Mouse (Mus musculus) heart, adult 2 months (tissue): ENCODE results near the gene Stx2.

Experiments used
- CTCF ChIP-seq: fragments of 200-600 bp; IDR thresholded peaks from 2 replicates; pipeline ENCODE4 v1.8.1; 2022; ENCODE audit warnings: antibody characterized with exemption, mild to moderate bottlenecking, moderate library complexity
- EP300 ChIP-seq: fragments of 200-500 bp; IDR thresholded peaks from 2 replicates; pipeline ENCODE4 v1.6.1; 2011; ENCODE audit warnings: low read depth, low read length, control low read depth; ENCODE audit not compliant: insufficient read depth
- POLR2A ChIP-seq: fragments of 200-500 bp; IDR thresholded peaks from 2 replicates; pipeline ENCODE4 v1.6.1; 2011; ENCODE audit warnings: mild to moderate bottlenecking, low read depth, low read length, control low read depth; ENCODE audit not compliant: insufficient read depth

DNA sequence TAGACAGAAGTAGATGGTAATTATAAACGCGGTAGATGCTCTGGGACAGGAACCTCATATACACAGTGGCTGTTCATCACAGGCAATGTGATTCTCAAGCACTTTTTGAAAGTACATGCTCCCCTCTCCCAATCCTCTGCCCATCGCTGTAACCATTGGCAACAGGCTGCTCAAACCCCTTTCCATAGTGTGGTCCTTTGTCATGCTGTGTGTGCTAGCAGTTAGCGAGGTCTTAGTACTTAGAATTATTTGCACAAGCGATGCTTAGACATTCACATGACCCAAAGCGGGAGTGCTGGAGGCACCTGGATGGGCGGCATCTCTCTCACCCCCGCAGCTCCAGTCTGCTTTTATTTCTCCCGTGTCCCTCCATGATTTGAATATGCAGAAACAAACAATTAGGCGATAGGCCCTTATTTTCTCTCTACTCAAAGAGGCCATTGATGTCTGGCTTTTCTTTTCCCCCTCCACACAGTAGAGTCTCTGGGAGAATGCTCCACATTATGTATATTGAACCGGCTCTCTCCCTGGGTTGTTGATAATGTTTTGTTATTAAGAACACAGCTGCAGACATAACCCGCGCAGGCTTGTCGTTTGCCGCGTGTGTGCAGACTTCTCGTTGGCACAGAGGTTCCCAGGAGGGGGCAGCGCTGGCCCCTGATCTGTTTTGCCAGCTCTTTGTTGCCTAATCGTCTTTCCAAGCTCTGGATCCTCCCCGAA is 44.4 kb upstream of the Stx2 start:
- TF ChIP-seq POLR2A (no peak), EP300 (no peak), CTCF (no peak)
